Mouse (Mus musculus) forebrain, embryonic 10.5 days (tissue): ENCODE results near the gene Zfand3. TPM values are rescaled to one million over a fixed set of nuclear protein-coding genes. Genes with fewer than 3 reads are reported as not detected.
A peak's percentile ranks its signal among the peaks of the same experiment; 100 is the strongest.

Source experiments
- DNase-seq: peaks from one replicate; pipeline ENCODE4 v3.0.0-alpha.2; 2017; ENCODE audit warnings: low spot score; ENCODE audit errors: extremely low spot score
- H3K27ac ChIP-seq: fragments of 300-500 bp; sonication (generic); 2 replicates; pipeline ENCODE4 v1.5.1; 2016; ENCODE audit warnings: mild to moderate bottlenecking
- H3K27me3 ChIP-seq: fragments of 300-500 bp; sonication (generic); 2 replicates; pipeline ENCODE4 v1.6.1; 2016; ENCODE audit warnings: mild to moderate bottlenecking; ENCODE audit not compliant: poor library complexity, severe bottlenecking
- H3K36me3 ChIP-seq: fragments of 300-500 bp; sonication (generic); replicated peaks from 2 replicates; pipeline ENCODE4 v1.6.1; 2016; ENCODE audit warnings: mild to moderate bottlenecking, moderate library complexity
- H3K4me1 ChIP-seq: fragments of 300-500 bp; sonication (generic); 2 replicates; pipeline ENCODE4 v1.6.1; 2016
- H3K4me3 ChIP-seq: fragments of 300-500 bp; sonication (generic); 2 replicates; pipeline ENCODE4 v1.5.1; 2016; ENCODE audit warnings: mild to moderate bottlenecking, moderate library complexity
- H3K9me3 ChIP-seq: fragments of 300-500 bp; sonication (generic); 2 replicates; pipeline ENCODE4 v1.6.1; 2016; ENCODE audit warnings: mild to moderate bottlenecking, moderate library complexity
- WGBS: fragments of 180-500 bp; shearing (Covaris S2); methylation state at CpG from one replicate; pipeline ENCODE4 v1.1.7; 2016; 5-methylcytosine and 5-hydroxymethylcytosine counted together
- polyA plus RNA-seq: library from polyadenylated mRNA; unstranded; fragments of >200 nt; fragmentation: Nextera tagmentation; extraction: Ambion mirVana; gene quantifications from 2 replicates; pipeline ENCODE4 v1.2.1, GENCODE M21; 2016

The Zfand3 gene
- polyA plus RNA-seq, 1 experiment from 2014 or later, result 71.3 TPM

- no peak for DNase-seq
- Histone ChIP-seq H3K36me3 (no peaks in the 10 kb centered on the region), H3K4me3 (no peak overlapping the region), H3K4me1 (peaks cover 40% of the 10 kb centered on the region), H3K27me3 (no peaks in the 10 kb centered on the region), H3K27ac (no peak overlapping the region), H3K9me3 (no peaks in the 10 kb centered on the region)
- 93% methylated on average over 5 of the region's 5 CpGs for WGBS
Observed at GRCm38 (mm10) chr17:30239458-30239857, 234.9 kb downstream of the Zfand3 start.

- Histone ChIP-seq H3K27ac (no peak overlapping the region), H3K27me3 (no peaks in the 10 kb centered on the region), H3K4me3 (no peak overlapping the region), H3K4me1 (peaks cover 52% of the 10 kb centered on the region), H3K9me3 (no peaks in the 10 kb centered on the region), H3K36me3 (no peaks in the 10 kb centered on the region)
- DNase-seq, result no peak
- WGBS, result 85% methylated on average over 4 of the region's 4 CpGs
Observed at GRCm38 (mm10) chr17:30240659-30241058, 236.1 kb downstream of the Zfand3 start.

GRCm38 (mm10) chr17:30241061-30241460 lies 236.5 kb downstream of the Zfand3 start:
- H3K27ac ChIP-seq, result no peak overlapping the region
- no peak for DNase-seq
- no peaks in the 10 kb centered on the region for H3K9me3 ChIP-seq
- H3K27me3 ChIP-seq, result no peaks in the 10 kb centered on the region
- no peak overlapping the region for H3K4me3 ChIP-seq
- WGBS, result 85% methylated on average over 6 of the region's 6 CpGs
- peaks cover 56% of the 10 kb centered on the region for H3K4me1 ChIP-seq
- no peaks in the 10 kb centered on the region for H3K36me3 ChIP-seq

GRCm38 (mm10) chr17:30241720-30242322 lies 237.3 kb downstream of the Zfand3 start:
- no peaks in the 10 kb centered on the region for H3K9me3 ChIP-seq
- no peak overlapping the region for H3K4me3 ChIP-seq
- H3K27ac ChIP-seq, result peak overlapping the region; percentile 31; the same call in 1 of the 2 replicates
- peaks cover 51% of the 10 kb centered on the region for H3K4me1 ChIP-seq
- H3K27me3 ChIP-seq, result no peaks in the 10 kb centered on the region
- no peaks in the 10 kb centered on the region for H3K36me3 ChIP-seq
- DNase-seq, result no peak
- WGBS, result 81% methylated on average over 17 of the region's 17 CpGs

- no peaks in the 10 kb centered on the region for H3K27me3 ChIP-seq
- H3K4me1 ChIP-seq, result peaks cover 47% of the 10 kb centered on the region
- H3K9me3 ChIP-seq, result no peaks in the 10 kb centered on the region
- WGBS, result 92% methylated on average over 4 of the region's 4 CpGs
- H3K4me3 ChIP-seq, result no peak overlapping the region
- no peak for DNase-seq
- peak overlapping the region; percentile 25; the same call in 1 of the 2 replicates for H3K27ac ChIP-seq
- no peaks in the 10 kb centered on the region for H3K36me3 ChIP-seq
Observed at GRCm38 (mm10) chr17:30242647-30243046, 238.1 kb downstream of the Zfand3 start.

- WGBS, result 92% methylated on average over 7 of the region's 7 CpGs
- Histone ChIP-seq H3K27ac (0 out of 2 replicates have a peak overlapping the region, but pooled peaks have one; percentile 6), H3K4me1 (peaks cover 47% of the 10 kb centered on the region)
Observed at GRCm38 (mm10) chr17:30243540-30243939, 239.0 kb downstream of the Zfand3 start.

GRCm38 (mm10) chr17:30244651-30245307 lies 240.2 kb downstream of the Zfand3 start:
- 86% methylated on average over 14 of the region's 14 CpGs for WGBS
- Histone ChIP-seq H3K27ac (0 out of 2 replicates have a peak overlapping the region, but pooled peaks have one; percentile 6), H3K4me1 (peaks cover 48% of the 10 kb centered on the region), H3K27me3 (no peaks in the 10 kb centered on the region), H3K9me3 (no peaks in the 10 kb centered on the region), H3K36me3 (no peaks in the 10 kb centered on the region), H3K4me3 (no peak overlapping the region)
- DNase-seq, result no peak

More at GRCm38 (mm10) chr17:30243540-30243939, 239.0 kb downstream of the Zfand3 start:
- no peak for DNase-seq
- H3K27me3 ChIP-seq, result no peaks in the 10 kb centered on the region
- H3K9me3 ChIP-seq, result no peaks in the 10 kb centered on the region
- H3K36me3 ChIP-seq, result no peaks in the 10 kb centered on the region
- H3K4me3 ChIP-seq, result no peak overlapping the region

GRCm38 (mm10) chr17:30245308-30245706 lies 240.8 kb downstream of the Zfand3 start:
- Histone ChIP-seq H3K4me1 (peaks cover 49% of the 10 kb centered on the region), H3K9me3 (no peaks in the 10 kb centered on the region), H3K4me3 (no peak overlapping the region), H3K27me3 (no peaks in the 10 kb centered on the region), H3K36me3 (no peaks in the 10 kb centered on the region), H3K27ac (no peak overlapping the region)
- DNase-seq, result no peak
- 86% methylated on average over 10 of the region's 10 CpGs for WGBS

- peaks cover 60% of the 10 kb centered on the region for H3K4me1 ChIP-seq
- H3K9me3 ChIP-seq, result no peaks in the 10 kb centered on the region
- no peaks in the 10 kb centered on the region for H3K36me3 ChIP-seq
- no peak overlapping the region for H3K27ac ChIP-seq
- no peaks in the 10 kb centered on the region for H3K27me3 ChIP-seq
- H3K4me3 ChIP-seq, result no peak overlapping the region
- WGBS, result 48% methylated on average over 5 of the region's 5 CpGs
- no peak for DNase-seq
Observed at GRCm38 (mm10) chr17:30253028-30253427, 248.5 kb downstream of the Zfand3 start.

GRCm38 (mm10) chr17:30253924-30254323 lies 249.4 kb downstream of the Zfand3 start:
- WGBS, result 65% methylated on average over 7 of the region's 7 CpGs
- H3K4me3 ChIP-seq, result no peak overlapping the region
- no peaks in the 10 kb centered on the region for H3K36me3 ChIP-seq
- DNase-seq, result no peak
- no peaks in the 10 kb centered on the region for H3K9me3 ChIP-seq
- peaks cover 66% of the 10 kb centered on the region for H3K4me1 ChIP-seq
- no peaks in the 10 kb centered on the region for H3K27me3 ChIP-seq
- peak overlapping the region; percentile 30; the same call in 1 of the 2 replicates for H3K27ac ChIP-seq

GRCm38 (mm10) chr17:30255928-30256560 lies 251.5 kb downstream of the Zfand3 start:
- Histone ChIP-seq H3K36me3 (no peaks in the 10 kb centered on the region), H3K27me3 (no peaks in the 10 kb centered on the region), H3K4me3 (no peak overlapping the region), H3K4me1 (peaks cover 72% of the 10 kb centered on the region), H3K9me3 (no peaks in the 10 kb centered on the region), H3K27ac (peak overlapping the region; percentile 62)
- no peak for DNase-seq
- 80% methylated on average over 8 of the region's 8 CpGs for WGBS

- no peak for DNase-seq
- 80% methylated on average over 4 of the region's 4 CpGs for WGBS
- H3K27ac ChIP-seq, result no peak overlapping the region
- H3K27me3 ChIP-seq, result no peaks in the 10 kb centered on the region
- no peak overlapping the region for H3K4me3 ChIP-seq
- H3K9me3 ChIP-seq, result no peaks in the 10 kb centered on the region
- H3K4me1 ChIP-seq, result peaks cover 86% of the 10 kb centered on the region
- no peaks in the 10 kb centered on the region for H3K36me3 ChIP-seq
Observed at GRCm38 (mm10) chr17:30258480-30258879, 253.9 kb downstream of the Zfand3 start.

GRCm38 (mm10) chr17:30259938-30260337 lies 255.4 kb downstream of the Zfand3 start:
- 0 out of 2 replicates have a peak overlapping the region, but pooled peaks have one; percentile 31 for H3K27ac ChIP-seq
- no peaks in the 10 kb centered on the region for H3K36me3 ChIP-seq
- WGBS, result 88% methylated on average over 6 of the region's 6 CpGs
- no peak for DNase-seq
- H3K9me3 ChIP-seq, result no peaks in the 10 kb centered on the region
- peaks cover 80% of the 10 kb centered on the region for H3K4me1 ChIP-seq
- no peaks in the 10 kb centered on the region for H3K27me3 ChIP-seq
- no peak overlapping the region for H3K4me3 ChIP-seq
